Mouse (Mus musculus) kidney, postnatal 25 days (tissue): ENCODE results near the gene Actl7b.

Source experiments
- DNase-seq, 2 experiments: peaks; one replicate each; pipeline ENCODE4 v3.0.0; 2021; ENCODE audit warnings: mixed read lengths in 2 of 2

Actl7b gene

GRCm38 (mm10) chr4:56702234-56702633, 39.0 kb downstream of the Actl7b start:
- no peak for DNase-seq

- DNase-seq: no peak
Measured at GRCm38 (mm10) chr4:56698671-56699070, 42.6 kb downstream of the Actl7b start.

- peak; percentile 30 to 75 for DNase-seq
Measured at GRCm38 (mm10) chr4:56696401-56696800, 44.8 kb downstream of the Actl7b start.
